Mouse (Mus musculus) lung, adult 18-20 months (tissue): Measurements from ENCODE around the gene Il12b.
"Not testable (repeated sequence)": the region's sequence is repeated elsewhere in the genome, so short reads cannot be mapped to it uniquely, and the experiment has no call there.

ENCODE experiments used
- DNase-seq, 2 experiments: peaks; one replicate each; pipeline ENCODE4 v3.0.0; 2022; ENCODE audit warnings: mixed read lengths in 2 of 2

The Il12b gene

GRCm38 (mm10) chr11:44412276-44412675 is 12.4 kb downstream of the Il12b start:
- no peak for DNase-seq

- DNase-seq, result no peak
These were observed 13.5 kb downstream of the Il12b start for GRCm38 (mm10) chr11:44413371-44413770.

- DNase-seq, result no peak
These were observed 14.7 kb downstream of the Il12b start for GRCm38 (mm10) chr11:44414605-44415004.

- DNase-seq, result no peak
These were observed 17.5 kb downstream of the Il12b start for GRCm38 (mm10) chr11:44417403-44417802.

GRCm38 (mm10) chr11:44422337-44423111 is 22.7 kb downstream of the Il12b start:
- no peak for DNase-seq

DNA sequence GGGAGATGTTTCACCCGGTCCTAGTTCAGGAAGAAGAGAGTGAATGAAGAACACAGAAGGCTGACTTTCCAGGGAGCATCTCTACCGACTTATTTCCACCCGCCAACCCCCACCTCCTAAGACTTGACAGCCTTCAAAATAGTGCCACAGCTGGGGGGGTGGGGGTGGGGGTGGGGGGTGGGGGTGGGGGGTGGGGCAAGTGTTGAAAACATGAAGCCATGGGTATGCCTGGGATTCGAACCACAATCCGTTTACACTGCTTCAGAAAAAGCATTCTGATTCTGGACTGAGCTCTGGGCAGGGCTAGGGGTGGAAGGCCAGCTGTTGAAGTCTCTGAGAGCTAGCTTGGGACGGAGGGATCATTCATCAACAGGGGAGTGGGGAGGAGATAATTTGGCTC is 23.4 kb downstream of the Il12b start:
- no peak for DNase-seq

DNA sequence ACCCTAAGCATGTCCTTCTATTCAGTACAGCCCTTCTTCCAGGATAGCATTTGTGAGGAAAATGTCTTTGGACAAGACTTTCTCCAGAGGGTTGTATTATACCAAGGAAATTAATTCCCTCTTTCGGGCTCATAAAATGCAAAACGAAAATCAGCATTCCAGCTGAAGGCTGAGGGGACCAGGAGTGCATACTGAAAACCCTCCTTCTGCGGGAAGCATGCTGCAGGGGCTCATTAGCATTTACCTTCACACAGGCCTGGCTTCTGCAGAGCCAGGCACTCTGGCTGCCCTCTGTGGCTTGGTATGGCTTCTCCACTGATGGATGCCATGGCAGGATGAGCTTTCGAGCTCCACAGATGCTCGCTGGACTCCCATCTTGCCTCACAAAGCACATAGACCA is 24.1 kb downstream of the Il12b start:
- DNase-seq, result no peak

GRCm38 (mm10) chr11:44425006-44425405 is 25.1 kb downstream of the Il12b start:
- DNase-seq, result no peak

DNA sequence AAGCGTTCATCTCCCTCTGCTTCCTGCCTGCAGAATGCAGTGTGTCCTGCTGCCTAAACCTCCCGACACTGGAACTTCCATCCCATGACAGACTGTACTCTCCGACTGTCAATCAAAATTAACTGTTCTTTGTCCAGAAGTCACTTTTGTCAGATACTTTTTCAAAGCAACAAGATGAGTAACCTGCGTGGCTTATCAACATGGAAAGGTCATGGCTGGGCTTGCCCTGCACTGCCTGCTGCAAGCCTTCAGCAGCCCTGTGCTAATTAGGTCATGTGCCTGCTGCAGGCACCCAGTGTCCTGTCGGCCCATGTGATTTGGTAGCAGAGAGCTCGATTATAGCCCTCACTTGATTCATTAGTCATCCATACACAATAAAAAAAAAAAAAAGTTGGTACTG is 25.8 kb downstream of the Il12b start:
- no peak for DNase-seq

DNA sequence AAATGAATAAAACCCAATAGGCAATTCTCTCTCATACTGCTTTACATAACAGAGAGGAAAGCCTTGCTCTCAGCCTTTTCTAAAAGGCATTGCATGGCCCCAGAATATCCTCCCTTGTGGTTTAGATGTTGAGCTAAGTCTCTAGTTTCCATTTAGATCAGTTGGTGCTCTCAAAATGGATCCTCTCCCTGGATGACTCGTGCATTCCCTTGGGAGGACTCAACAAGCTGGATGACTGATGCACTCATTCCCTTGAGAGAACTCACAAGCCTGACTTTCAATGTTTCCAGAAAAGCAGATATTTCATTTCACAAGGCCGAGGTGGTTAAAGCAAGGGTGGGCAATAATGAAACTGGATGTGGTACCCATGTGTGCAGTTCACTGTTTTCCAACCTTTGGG is 28.1 kb downstream of the Il12b start:
- DNase-seq, result no peak

- DNase-seq, result no peak
These were observed 30.2 kb downstream of the Il12b start for GRCm38 (mm10) chr11:44430036-44430435.

DNA sequence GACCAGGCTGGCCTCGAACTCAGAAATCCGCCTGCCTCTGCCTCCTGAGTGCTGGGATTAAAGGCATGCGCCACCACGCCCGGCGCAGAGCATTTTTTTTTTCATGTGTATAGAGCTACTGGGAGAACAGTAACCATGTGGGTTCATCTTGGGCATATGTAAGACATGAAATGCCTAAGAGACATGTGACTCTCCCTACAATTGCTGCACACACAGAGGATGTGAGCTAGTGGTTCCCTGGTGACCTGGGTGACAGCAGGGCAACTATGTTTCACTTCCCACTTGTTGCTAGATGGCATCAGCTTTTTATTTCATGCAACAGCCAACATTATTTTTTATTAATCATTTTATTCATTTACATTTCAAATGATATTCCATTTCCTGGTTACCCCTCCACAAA is 37.9 kb downstream of the Il12b start:
- DNase-seq, result peak in 1 of 2 experiments; percentile 2

DNA sequence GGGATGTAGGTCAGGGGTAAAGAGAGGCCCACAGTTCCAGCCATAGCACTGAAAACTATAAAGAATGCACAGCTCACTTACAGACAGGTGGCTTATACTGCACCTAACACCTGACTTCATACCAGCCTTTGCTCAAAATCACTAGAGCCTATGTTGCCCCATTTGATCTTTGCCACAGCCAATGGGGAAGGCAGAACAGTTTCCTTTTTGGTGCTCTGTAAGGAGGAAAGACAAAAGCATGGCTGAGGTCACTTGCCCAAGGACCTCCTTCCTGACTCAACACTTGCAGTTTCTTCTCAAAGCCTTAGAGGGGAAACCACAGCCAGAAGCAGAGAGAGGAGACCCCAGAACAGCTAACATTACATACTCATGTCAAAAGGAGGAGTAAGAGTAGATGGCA is 51.2 kb downstream of the Il12b start:
- DNase-seq, result no peak

- not testable (repeated sequence) for DNase-seq
These were observed 52.2 kb downstream of the Il12b start for GRCm38 (mm10) chr11:44452016-44452415.

GRCm38 (mm10) chr11:44453423-44453822 is 53.6 kb downstream of the Il12b start:
- DNase-seq, result peak; percentile 49 to 59

GRCm38 (mm10) chr11:44461493-44461892 is 61.6 kb downstream of the Il12b start:
- DNase-seq, result peak; percentile 32 to 36
